Mouse (Mus musculus): ENCODE data around the gene Hist2h2aa2.
A peak's percentile ranks its signal among the peaks of the same experiment; 100 is the strongest.
"Not testable (repeated sequence)": the region's sequence is repeated elsewhere in the genome, so short reads cannot be mapped to it uniquely, and the experiment has no call there.

The Hist2h2aa2 gene

DNA sequence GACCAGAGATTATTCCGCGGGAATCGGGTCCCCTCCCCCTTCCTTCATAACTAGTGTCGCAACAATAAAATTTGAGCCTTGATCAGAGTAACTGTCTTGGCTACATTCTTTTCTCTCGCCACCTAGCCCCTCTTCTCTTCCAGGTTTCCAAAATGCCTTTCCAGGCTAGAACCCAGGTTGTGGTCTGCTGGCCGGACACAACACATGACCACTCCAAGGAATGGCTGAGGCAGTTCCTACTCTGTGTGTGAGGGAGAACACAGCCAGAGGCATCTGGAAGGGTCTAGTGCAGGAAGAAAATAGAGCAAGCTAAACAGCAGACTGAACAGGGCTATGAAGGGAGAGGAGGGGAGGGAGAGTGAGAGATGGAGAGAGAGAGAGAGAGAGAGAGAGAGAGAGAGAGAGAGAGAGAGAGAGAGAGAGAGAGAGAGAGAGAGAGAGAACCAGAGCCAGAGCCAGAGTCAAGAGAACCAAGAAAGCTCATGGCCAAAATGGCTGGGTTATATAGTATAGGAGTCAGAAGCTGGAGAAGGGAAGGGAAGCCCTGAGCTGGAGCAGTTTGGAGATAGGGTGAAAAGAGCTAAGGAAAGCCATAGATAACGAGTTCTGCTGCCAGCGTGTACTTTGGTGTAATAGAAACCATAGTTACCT, 41.4 kb downstream of the Hist2h2aa2 start:
- not testable (repeated sequence) for DNase-seq (ENCODE audit: low read depth, low spot score)

DNA sequence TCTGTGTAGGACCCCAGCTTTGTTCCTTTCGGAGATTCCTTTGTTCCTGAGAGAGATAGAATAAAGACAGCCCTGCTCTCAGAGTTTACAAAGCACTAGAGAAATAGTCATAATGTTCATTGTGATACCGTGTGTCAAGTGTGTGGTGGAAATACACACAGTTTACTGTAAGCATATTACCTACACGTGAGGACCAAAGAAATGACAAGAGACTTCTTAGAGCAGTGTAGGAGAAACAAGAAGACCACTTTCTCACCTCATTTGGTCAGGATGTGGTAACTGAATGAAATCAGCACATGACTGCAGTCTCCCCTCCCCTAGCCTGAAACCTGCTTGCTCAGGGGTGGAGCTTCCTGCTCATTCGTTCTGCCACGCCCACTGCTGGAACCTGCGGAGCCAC, 41.9 kb downstream of the Hist2h2aa2 start:
- peak; percentile 49 for DNase-seq (ENCODE audit: low read depth, low spot score)

DNA sequence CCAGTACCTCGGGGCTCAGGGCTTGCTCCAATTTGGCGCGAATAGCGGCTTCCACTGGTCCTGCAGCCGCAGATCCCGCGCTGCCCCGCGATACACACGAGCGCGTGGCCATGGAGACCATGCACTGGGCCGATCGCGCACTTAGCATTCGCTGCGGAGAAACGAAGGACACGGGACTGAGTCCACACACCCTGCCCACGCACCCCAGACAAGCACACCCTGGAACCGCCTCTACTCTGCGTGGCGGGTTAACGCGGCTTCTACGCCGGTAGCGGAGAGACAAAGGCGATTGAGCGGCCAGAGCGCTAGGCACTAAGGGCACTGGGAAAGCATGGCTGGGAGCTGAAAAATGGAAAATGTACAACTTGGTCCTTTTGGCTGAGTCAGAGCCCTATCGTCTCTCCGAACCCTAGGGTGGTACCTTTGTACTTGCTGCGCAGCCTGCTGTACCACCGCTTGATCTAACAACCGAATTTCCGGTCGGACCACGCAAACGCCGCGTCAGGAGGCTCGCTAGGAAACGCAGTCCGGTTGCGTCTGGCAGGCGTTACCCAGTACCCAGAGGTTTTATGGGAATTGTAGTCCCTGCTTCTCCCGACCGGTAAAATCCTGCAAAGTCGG, 42.8 kb downstream of the Hist2h2aa2 start:
- peak; percentile 93 for DNase-seq (ENCODE audit: low read depth, low spot score)

DNA sequence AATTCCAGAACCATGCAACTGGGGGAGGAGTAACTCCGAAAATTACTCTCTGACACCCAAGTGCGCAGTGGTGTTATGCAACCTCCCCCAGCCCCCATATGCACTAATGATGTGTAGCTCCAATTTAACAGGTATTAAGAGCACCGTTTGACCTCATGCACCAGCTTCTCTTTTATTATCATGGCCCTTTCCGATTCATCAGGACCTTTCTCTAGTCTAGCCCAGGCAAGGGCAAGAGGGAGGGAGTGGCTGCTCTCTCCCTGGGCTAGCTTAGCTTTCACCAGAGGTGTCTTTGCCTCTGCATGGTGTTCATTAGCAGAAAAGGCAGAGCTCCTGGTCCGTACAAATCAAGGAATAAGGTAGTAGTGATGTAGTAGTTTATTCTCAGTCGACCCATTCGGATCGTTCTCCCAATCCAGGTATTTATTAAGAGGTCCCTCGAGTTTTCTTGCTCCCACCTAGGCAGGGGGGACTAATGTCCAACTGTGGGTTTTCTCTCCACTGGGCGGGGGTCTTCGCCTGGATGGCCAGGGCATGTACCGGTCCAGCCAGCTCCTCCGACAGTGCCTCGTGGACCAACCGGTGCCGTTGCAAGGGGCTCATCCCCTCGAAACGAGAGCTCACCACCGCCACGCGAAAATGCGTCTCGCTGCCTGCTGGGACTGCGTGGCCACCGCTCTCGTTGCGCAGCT, 43.5 kb downstream of the Hist2h2aa2 start:
- no peak for DNase-seq (ENCODE audit: low read depth, low spot score)

DNA sequence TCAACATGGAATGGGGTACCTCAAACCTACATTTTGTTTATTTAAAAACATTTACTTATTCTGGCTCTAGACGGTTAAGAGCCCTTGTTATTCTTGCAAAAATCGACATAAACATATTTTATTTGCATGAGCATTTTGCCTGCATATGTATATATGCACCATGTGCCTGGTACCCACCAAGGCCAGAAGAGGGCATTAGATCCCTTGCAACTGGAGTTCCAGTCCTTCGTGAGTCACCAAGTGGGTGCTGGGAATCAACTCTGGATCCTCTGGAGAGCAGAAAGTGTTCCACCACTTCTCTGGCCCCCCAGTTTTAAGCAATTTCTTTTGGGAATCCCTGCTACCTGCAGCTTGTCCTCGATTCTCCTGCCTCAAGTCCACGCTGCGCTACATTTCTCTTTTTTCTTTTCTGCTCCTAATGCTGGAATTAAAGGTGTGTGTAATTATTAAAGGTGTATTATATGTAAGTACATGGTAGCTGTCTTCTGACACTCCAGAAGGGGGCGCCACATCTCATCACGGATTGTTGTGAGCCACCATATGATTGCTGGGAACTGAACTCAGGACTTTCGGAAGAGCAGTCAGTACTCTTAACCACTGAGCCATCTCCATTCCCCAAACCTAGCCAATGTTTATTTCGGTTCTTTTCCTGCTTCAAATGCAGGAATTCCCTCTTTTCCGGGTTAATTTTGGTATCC, 44.3 kb downstream of the Hist2h2aa2 start:
- no peak for DNase-seq (ENCODE audit: low read depth, low spot score)

DNA sequence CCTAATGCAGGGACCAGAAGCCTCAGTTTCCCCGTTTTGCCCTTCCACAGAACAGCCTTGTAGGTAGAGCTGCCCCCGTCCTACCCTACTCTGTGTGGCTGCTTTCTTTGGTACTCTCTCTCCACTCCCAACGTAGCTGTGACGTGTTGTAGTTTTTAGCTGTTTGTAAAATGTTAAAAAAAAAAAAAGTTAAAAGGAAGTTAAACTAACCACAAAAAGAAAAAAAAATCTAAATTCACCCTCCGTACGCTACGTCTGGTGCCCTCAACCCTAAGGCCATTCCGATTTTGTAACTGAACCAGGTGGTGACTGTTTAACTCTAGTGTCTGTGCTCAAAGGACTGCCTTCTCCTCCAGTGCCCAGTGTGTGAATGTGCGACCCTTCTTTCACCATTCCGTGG, 45.1 kb downstream of the Hist2h2aa2 start:
- no peak for DNase-seq (ENCODE audit: low read depth, low spot score)

DNA sequence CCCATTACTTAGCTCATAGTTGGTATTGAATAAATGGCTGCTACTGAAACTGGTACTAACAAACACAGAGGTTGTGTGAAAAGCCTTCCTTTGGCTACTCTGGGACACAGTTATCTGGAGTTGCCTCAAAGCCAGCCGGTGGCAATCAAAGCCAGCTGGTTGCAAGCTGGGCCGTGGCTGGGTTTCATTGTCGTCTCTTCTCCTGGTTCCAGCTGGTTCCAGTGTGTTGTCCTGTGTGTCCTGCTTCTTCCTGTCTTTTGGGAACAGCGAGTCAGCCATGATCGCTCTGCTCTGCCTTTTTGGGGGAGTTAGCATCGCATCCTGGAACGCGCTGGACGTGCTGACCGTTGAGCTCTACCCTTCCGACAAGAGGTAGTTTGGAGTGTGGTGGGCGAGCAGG, 47.1 kb downstream of the Hist2h2aa2 start:
- no peak for DNase-seq (ENCODE audit: low read depth, low spot score)

All from ZHBTc4 (cell line).